Mouse (Mus musculus): ENCODE measurements at regions not wholly inside any gene's neighbourhood (a gene's known extent, or its start where the extent isn't known, plus 50 kb on each side); places are given as distances from the start of the nearest gene placed in this dataset.
A peak's percentile ranks its signal among the peaks of the same experiment; 100 is the strongest.
"Not testable (repeated sequence)": the region's sequence is repeated elsewhere in the genome, so short reads cannot be mapped to it uniquely, and the experiment has no call there.

DNA sequence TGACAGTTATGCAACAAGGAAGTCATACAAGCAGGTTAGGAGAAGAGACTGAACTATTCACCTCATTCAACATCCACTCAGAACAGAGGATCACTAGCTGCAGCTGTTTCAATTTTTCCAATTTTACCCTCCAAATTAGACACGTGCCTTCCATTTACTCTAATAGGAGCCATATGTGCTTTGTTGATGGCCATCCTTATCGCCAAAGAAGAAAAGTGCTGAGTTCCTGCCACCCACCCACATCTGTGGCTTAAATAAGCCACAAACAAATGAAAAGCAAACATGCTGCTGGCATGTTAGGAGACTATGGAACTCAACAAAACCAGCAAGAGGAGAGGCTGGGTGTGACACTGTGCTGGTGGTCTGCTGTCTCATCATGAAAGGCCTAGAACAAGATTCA is 1786.1 kb downstream of the 9330182O14Rik start:
- no peak for ATAC-seq (ENCODE audit: extremely low read depth, insufficient number of reproducible peaks, low FRiP score, poor library complexity, severe bottlenecking)

DNA sequence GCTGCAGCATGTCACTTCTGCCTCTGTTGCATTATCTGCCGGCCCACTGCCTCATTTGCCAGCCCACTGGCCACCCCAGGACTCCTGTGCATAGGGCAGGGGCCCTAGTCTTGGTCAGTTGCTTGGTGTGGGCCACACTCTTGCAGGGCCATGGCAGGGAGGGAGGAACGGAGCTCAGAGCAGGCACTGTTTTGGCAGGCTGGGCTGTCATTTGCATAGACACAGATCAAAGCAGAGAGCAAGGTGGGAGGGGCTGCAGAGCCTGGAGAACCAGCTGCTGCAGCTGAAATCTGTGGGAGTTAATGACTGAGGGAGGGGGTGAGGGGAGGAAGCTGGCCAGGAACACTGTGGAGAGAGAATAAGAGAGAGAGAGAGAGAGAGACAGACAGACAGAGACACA is 1802.5 kb downstream of the 9330182O14Rik start:
- no peak for ATAC-seq (ENCODE audit: extremely low read depth, insufficient number of reproducible peaks, low FRiP score, poor library complexity, severe bottlenecking)

DNA sequence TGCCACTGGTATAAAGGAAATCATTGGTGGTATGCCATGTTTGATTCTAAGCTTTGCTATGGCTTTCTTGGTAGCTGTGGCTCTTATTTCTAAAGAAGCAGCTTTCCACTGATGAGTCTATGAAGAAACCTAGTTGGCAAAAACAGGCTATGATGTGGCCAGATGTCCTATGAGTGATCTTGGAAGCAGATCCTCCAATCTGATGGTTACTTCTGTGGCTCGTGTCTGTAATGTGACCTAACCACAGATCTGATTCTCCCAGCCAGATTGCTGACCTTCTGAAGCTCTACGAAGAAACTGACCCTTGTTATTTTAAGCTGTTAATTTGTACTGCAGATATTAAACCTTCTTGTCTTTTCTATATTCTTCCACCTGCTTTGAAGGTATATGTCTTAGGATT is 1811.1 kb downstream of the 9330182O14Rik start:
- no peak for ATAC-seq (ENCODE audit: extremely low read depth, insufficient number of reproducible peaks, low FRiP score, poor library complexity, severe bottlenecking)

DNA sequence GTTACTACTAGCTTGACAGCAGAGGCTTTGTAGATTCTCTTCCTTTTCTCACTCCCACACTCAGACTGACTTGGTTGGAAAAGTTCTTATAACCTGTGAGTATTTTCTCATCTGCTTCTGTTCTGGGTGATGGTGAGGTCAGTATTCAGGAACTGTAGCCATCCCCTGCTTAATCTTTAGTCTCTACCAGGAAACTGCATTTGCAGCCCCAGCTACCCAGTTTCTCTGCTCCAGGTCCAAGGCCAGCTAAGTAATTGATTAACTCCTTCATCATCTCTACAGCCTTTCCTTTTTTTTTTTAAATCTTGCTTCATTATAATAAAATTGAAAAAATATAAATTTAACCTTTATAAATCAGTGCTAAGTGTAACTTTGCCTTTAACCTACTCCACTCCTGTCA is 1813.7 kb downstream of the 9330182O14Rik start:
- ATAC-seq (ENCODE audit: extremely low read depth, insufficient number of reproducible peaks, low FRiP score, poor library complexity, severe bottlenecking), result no peak

DNA sequence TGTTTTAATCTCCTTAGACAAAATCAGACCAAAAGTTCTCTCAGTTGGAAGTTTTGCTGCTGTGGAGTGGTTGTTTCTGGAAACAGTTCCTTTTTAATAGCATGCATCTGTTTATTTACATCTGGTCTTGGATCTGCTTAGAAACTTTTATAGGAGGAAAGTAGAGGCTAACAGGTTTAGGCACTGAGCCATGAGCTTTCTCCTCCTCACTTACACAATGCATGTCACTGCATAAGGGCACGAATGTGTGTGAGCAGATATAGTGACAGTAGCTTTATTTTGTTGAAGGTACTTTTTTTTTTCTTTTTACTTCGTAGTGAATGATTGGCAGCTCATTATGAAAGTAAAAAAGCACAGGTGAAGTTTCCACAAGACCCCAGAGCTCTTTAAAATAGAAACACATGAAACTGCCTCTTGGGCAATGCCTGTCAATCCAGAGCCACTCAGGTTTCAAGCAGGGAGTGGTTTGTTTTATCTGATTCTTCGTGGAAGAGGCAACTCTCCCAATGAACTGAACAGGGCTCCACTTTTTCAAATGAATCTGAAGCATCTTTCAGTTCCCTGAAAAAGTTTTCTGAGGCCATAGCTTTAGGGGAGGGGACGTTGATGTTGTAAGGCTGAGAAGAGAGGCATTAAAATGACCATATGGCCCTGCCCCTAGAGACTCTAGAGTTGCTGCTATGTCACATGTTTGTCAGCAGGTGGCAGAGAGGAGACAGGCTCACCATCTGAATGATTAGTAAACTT is 1814.4 kb downstream of the 9330182O14Rik start:
- ATAC-seq (ENCODE audit: extremely low read depth, insufficient number of reproducible peaks, low FRiP score, poor library complexity, severe bottlenecking), result peak; percentile 46; the same call in 1 of the 2 replicates

DNA sequence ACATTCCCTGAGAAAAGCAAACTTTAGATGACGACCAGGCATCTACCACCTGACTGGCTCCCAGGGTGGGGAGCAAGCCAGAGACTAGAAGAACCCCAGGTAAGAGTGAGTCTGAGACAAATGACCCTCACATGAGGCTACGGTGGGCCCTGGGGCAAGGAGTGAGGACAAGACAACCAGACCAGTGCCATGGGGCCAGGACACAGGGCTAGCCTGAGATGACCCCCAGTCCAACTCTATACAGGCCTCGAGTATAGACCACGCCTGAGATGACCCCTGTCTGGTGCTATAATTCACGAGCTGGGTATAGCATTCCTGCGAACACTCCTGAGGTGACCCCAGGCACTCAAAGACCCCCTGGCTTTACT is 1814.9 kb downstream of the 9330182O14Rik start:
- ATAC-seq (ENCODE audit: extremely low read depth, insufficient number of reproducible peaks, low FRiP score, poor library complexity, severe bottlenecking), result 0 out of 2 replicates have a peak, but pooled peaks have one; percentile 6

DNA sequence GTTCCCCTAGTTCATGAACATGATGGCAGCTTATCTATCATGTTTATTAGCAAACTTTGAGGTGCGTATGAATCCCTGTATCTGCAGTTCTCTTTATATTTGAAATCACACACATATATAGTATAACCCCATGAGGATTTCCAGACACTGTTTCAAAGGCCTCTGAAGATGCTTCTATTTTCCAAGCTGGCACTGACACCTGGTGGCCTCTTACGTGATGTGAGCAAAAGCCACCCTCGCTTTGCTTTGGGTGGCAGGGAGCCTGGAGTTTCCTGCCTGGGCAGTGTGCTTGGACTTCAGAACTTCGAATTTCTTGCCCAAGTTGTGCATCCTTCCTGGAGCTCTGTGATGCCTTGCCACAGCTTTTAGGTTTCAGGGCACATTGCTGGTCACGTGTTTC is 1817.1 kb downstream of the 9330182O14Rik start:
- ATAC-seq (ENCODE audit: extremely low read depth, insufficient number of reproducible peaks, low FRiP score, poor library complexity, severe bottlenecking), result no peak

DNA sequence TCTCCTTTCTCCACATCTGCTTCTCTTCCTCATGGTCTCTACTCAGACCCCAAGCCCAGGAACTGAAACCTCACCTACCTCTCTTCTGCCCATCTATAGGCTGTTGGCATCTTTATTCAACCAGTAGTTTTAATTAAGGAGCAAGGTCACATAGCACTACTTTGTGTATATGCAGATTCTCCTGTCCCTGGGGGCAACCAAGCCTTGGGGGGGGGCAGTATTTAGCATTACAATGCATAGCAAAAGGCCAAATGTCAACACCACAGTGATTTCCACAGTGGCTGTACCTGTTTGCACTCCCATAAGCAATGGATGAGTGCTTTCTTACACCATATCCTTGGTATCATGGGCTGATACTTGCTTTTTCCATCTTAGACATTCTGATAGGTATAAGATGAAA is 1826.4 kb downstream of the 9330182O14Rik start:
- ATAC-seq (ENCODE audit: extremely low read depth, insufficient number of reproducible peaks, low FRiP score, poor library complexity, severe bottlenecking), result no peak

DNA sequence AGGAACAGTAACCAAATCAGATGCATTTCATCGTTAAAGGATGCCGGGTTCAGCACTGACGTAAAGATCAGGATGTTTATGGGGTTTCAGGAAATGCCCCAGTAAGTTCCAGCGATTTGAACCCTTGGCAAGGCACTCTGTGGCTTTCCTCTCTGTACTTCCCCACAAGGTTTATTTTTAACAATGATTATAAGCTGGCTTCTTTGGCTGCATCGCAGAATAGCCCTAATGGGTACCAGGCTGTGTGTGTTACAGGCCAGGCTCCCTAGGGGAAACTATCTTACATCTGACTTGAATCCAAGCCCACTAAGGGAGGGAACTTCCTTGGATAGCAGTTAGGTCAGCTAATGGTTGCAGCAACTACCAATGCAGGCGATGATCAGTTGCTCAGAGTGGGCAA is 1836.7 kb downstream of the 9330182O14Rik start:
- ATAC-seq (ENCODE audit: extremely low read depth, insufficient number of reproducible peaks, low FRiP score, poor library complexity, severe bottlenecking), result no peak

DNA sequence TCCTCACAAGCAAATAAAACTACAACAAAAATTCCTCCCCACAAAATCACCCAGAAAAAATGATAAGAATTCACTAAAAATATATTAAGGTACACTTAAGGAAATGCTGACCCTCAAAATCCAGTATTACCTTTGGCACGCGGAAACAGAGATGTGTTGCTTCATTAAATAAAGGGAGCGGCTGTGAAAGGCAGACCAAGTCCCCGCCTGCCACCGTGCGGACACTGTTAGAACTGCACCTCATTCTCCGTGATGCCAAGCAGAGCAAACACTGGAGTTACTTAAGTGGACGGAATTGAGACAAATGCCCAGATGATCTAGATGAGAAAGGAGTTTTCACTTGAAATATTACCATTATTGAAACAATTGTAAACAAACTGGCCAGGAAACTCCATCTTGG is 1839.1 kb downstream of the 9330182O14Rik start:
- peak; percentile 79; the same call in 1 of the 2 replicates for ATAC-seq (ENCODE audit: extremely low read depth, insufficient number of reproducible peaks, low FRiP score, poor library complexity, severe bottlenecking)

DNA sequence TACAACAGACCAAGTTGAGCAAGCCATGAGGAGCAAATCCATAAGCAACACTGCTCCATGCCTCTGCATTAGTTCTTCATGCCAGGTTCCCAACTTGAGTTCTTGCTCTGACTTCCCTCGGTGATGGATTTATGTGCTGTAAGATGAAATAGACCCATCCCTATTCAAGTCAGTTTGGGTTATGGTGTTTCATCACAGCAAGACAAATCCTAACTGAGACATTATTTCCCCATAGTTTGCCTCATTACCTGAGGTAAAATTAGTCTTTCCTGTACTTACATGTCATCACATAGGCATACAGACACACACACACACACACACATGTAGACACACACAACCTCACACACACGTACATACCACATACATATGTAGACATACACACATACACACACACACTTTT is 1843.0 kb downstream of the 9330182O14Rik start:
- ATAC-seq (ENCODE audit: extremely low read depth, insufficient number of reproducible peaks, low FRiP score, poor library complexity, severe bottlenecking), result no peak

DNA sequence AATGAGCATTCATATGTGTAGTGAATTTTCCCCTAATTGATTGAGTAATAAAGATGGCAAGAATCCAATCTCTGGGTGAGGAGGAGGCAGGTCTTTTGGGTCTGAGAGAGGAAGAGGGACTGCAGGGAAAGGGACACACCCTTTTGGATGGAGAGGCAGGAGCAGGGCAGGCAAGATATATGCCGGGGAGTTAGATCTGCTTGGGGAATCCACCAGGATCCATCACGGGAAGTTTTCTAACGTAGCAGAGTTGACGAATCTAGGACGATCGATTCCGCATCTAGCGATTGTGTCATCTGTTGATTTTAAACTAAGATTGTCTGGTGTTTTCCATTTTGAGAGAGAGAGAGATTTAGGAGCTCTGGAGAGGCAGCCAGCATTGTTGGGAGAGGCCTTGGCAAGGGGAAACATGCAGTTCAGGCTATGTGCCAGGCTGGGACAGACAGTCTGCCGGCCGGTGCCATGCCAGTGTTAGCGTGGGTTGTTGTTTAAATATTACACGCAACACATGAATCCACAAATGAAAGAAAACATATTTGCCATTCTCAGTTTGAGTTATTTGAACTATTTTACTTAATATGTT is 1843.6 kb downstream of the 9330182O14Rik start:
- ATAC-seq (ENCODE audit: extremely low read depth, insufficient number of reproducible peaks, low FRiP score, poor library complexity, severe bottlenecking), result no peak

DNA sequence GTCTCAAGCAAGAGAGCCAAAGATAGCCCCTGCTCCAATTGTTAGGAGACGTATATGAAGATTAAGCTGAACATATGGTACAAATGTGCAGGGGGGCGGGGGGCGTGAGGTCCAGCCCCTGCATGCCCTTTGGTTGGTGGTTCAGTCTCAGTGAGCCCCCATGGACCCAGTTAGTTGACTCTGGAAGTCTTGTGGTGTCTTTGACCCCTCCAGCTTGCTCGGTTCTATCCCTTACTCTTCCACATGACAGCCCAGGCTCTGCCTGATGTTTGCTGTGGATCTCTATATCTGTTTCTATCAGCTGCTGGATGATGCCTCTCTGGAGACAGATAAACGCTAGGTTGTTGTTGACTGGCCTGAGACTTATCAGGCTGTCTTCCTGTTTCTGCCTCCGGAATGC is 1849.1 kb downstream of the 9330182O14Rik start:
- no peak for ATAC-seq (ENCODE audit: extremely low read depth, insufficient number of reproducible peaks, low FRiP score, poor library complexity, severe bottlenecking)

DNA sequence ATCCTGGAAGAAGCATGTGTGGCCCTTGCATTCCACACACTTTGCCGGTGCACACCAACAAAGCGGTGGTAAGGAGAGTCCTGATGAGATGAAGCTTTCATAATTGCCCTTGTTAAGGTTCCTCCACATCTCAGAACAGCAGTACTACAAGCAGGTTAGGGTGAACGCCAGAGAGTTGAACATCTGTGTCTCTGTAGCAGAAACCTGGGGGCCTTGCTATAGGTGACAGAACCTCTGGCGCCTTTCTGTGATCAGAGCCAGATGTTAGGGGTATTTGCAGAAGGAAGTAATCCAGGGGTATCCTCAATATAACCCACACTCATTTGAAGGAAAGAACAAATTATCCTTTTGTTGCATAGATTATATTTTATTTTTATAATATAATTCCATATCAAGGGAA is 1850.1 kb downstream of the 9330182O14Rik start:
- ATAC-seq (ENCODE audit: extremely low read depth, insufficient number of reproducible peaks, low FRiP score, poor library complexity, severe bottlenecking), result no peak

DNA sequence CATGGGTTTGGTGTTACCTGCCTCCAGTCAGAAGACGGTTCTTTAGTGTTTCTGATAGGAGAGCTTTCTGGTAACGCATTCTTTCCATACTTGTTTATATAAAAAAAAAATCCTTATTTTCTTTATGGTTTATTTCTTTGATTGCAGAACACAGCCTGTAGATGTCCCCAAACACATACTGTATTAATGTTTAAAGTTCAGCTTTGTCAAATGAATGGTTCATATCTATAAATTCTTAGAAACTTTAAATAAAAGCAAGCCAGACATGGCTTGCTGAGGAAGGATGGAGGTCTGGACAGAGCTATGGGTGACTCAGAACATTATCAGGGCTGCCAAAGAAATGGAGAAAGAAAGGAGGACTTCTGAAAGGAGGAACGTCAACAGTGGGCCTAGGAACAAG is 1852.1 kb downstream of the 9330182O14Rik start:
- ATAC-seq (ENCODE audit: extremely low read depth, insufficient number of reproducible peaks, low FRiP score, poor library complexity, severe bottlenecking), result no peak

DNA sequence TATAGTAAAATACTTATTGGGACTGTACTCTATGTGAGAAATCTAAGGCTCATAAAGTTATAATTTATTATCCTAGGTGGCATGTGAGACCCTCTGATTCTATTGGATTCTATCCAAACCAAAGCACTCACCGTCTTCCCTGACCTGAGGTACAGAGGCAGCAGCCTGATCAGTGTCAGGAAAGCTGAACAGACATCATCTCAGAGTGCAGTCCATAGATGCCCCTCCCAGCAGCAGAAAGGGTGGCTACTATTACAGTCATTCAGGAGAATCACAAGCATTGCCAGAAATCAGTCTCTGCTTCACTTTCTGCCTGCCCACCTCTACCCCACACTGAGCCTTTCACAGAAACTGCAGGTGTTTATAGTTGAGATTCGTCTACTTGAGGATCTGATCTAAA is 1854.9 kb downstream of the 9330182O14Rik start:
- no peak for ATAC-seq (ENCODE audit: extremely low read depth, insufficient number of reproducible peaks, low FRiP score, poor library complexity, severe bottlenecking)

DNA sequence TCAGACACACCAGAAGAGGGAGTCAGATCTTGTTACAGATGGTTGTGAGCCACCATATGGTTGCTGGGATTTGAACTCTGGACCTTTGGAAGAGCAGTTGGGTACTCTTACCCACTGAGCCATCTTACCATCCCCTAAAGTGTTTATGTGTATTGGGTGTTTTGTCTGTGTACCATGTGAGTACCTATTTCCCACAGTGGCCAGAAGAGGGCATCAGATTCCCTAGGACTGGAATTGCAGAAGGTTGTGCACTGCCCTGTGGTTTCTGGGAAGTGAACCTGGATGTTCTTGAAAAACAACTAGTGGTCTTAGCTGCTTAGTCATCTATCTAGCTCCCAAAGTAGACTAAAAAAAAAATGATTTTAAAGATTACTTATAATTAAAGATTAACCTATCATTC is 1857.7 kb downstream of the 9330182O14Rik start:
- no peak for ATAC-seq (ENCODE audit: extremely low read depth, insufficient number of reproducible peaks, low FRiP score, poor library complexity, severe bottlenecking)

DNA sequence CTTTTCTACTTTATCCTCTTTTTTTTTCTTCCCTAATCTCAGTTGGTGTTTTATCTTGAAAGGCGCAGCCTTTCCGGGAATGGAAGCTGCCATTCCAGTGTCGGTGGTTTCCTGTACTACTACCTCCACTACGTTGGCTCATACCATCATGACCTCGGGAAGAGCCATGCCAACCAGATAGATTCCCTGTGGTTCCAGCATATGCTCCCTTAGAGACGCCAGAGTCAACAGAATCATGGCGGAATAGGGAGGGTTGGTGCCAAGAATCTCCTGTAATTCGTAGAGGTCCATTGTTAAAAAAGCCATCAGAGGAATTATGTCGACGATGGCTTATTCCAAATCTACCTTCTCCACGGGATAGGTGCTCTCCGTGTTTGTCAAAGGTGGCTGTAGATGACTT is 1898.1 kb downstream of the 9330182O14Rik start:
- not testable (repeated sequence) for ATAC-seq (ENCODE audit: extremely low read depth, insufficient number of reproducible peaks, low FRiP score, poor library complexity, severe bottlenecking)

DNA sequence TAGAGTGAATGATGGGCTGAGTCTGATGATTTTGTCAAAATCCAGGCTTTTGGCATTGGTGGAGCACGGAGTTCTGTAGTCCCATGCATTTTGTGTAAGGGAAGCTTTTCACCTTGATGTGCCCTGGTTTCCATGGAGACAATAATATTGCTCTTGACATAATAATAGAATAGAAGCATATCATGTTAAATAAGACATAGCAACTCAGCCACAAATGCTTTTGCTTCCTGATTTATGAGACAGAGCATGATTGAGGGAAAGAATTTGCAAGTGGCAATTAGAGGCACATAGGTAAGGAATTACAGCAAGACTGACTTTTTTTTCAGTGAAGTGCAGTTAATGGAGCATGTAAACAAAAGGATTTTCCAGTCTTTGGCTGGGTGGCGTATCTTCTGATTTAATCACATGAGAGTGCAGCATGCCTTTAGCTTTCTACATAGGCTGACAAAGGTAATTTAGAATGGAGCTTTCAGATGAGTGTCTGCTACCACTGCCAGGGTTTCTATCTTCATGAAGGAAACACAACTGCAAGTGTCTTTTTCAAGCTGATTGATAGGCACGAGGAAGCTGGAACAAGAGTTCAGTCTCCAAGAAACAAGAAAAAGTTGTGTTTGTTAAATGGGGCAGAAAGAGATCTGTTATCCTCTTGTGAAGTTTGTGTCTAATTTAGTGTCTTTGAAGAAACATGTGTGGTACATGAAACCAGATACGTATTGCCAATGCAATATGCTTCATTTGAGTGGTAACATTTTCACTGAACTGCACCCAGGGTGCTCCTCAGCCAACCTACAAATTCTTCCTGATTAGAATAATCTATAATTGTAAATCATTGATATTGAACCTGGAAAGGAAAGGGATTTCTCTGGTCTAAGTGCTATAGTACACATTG is 1913.2 kb downstream of the 9330182O14Rik start:
- ATAC-seq (ENCODE audit: extremely low read depth, insufficient number of reproducible peaks, low FRiP score, poor library complexity, severe bottlenecking), result no peak

DNA sequence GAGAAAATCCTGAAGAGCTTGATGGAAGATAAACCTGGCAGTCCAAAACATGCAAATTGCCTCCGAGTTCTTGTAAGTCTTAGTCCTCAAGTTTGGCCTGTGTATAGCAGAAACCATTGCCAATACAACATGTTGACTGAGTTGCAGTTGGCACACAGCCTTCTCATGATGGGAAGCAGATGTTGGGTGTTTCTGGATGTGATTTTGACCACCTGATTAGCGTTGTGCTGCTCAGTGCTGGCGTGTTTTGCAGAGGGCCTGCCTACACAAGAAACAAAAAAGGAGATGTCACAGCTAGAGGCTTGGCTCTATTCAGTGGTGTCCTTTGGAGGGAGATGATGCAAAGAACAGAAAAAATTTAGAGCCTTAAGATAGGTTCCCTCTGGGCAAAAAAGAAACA is 1922.6 kb downstream of the 9330182O14Rik start:
- no peak for ATAC-seq (ENCODE audit: extremely low read depth, insufficient number of reproducible peaks, low FRiP score, poor library complexity, severe bottlenecking)

Measured in neutrophil, adult 5-6 weeks (primary cell).